In the genomic region with DNA sequence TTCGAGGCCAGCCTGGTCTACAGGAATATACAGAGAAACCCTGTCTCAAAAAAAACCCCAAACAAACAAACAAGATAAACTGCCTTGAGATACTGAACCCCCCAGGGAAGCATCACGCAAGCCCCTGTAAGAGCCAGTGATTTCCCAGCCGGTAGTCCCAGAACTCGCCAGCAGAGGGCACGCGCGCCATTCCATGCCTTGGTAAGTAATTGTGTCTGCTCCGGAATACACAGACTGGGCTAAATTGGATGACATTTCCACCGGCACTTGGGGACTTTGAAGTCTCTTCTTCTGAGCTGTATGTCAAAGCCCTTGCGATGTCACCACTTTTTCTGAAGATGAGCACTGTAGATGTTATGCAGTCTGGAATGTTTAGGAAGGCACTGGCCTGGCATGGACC, we compare ENCODE assay signal across 9 mouse cellular contexts. TPM values are rescaled to one million over a fixed set of nuclear protein-coding genes. Genes with fewer than 3 reads are reported as not detected.
DNase-seq lines count a peak whose midpoint lies in the region; ATAC-seq lines count a peak whose summit lies in the region.
"Had no signal": no experiment of that assay in that cellular context is flagged by ENCODE, and none has a peak within 500 bp of the region (broad histone marks: within the 10 kb centered on the region; RNA-seq: fewer than 3 reads in every experiment).

No protein-coding gene starts in this region.

- WGBS in intestine, embryonic 14.5 days = 2% methylated on average over 10 of the region's 10 CpGs
- WGBS in intestine, embryonic 15.5 days = under 1% methylated on average over 10 of the region's 10 CpGs
- WGBS in limb, embryonic 12.5 days = under 1% methylated on average over 10 of the region's 10 CpGs

- no peak overlapping the region for H3K9ac ChIP-seq in intestine, embryonic 14.5 days (ENCODE audit: low read length)
- H3K9ac ChIP-seq in intestine, embryonic 15.5 days = no peak overlapping the region
- H3K9ac ChIP-seq in limb, embryonic 12.5 days (replicated peaks) = no peak overlapping the region

- no peak overlapping the region for H3K27ac ChIP-seq in intestine, embryonic 14.5 days (ENCODE audit: low read depth)
- H3K27ac ChIP-seq in intestine, embryonic 15.5 days = no peak overlapping the region
- no peak overlapping the region for H3K27ac ChIP-seq in limb, embryonic 12.5 days

- H3K9me3 ChIP-seq in intestine, embryonic 14.5 days (ENCODE audit: control insufficient read depth, low read length) = no peaks in the 10 kb centered on the region
- H3K9me3 ChIP-seq in intestine, embryonic 15.5 days = no peaks in the 10 kb centered on the region
- H3K9me3 ChIP-seq in limb, embryonic 12.5 days = no peaks in the 10 kb centered on the region

- H3K27me3 ChIP-seq in intestine, embryonic 14.5 days (replicated peaks; ENCODE audit: control insufficient read depth, insufficient read depth, low read length) = no peaks in the 10 kb centered on the region
- no peaks in the 10 kb centered on the region for H3K27me3 ChIP-seq in intestine, embryonic 15.5 days (replicated peaks)
- no peaks in the 10 kb centered on the region for H3K27me3 ChIP-seq in limb, embryonic 12.5 days
- H3K27me3 ChIP-seq: Patski had no signal

- no peak overlapping the region for H3K4me2 ChIP-seq in intestine, embryonic 14.5 days (ENCODE audit: low read length)
- H3K4me2 ChIP-seq in intestine, embryonic 15.5 days (replicated peaks) = no peak overlapping the region
- no peak overlapping the region; the same call in 1 of the 2 replicates for H3K4me2 ChIP-seq in limb, embryonic 12.5 days

- H3K36me3 ChIP-seq in intestine, embryonic 14.5 days (ENCODE audit: control insufficient read depth, insufficient read depth, low read length) = peaks cover 57% of the 10 kb centered on the region
- peaks cover 27% of the 10 kb centered on the region for H3K36me3 ChIP-seq in intestine, embryonic 15.5 days
- H3K36me3 ChIP-seq in limb, embryonic 12.5 days = peaks cover 66% of the 10 kb centered on the region

- no peaks in the 10 kb centered on the region for H3K4me1 ChIP-seq in intestine, embryonic 14.5 days (replicated peaks; ENCODE audit: control insufficient read depth, insufficient read depth, low read length)
- H3K4me1 ChIP-seq in intestine, embryonic 15.5 days (replicated peaks) = peaks cover 8% of the 10 kb centered on the region; the same call in 1 of the 2 replicates
- peaks cover 9% of the 10 kb centered on the region; the same call in 1 of the 2 replicates for H3K4me1 ChIP-seq in limb, embryonic 12.5 days (replicated peaks)

- no peak overlapping the region for H3K4me3 ChIP-seq in intestine, embryonic 14.5 days (ENCODE audit: low read depth, low read length)
- H3K4me3 ChIP-seq in intestine, embryonic 15.5 days (replicated peaks) = no peak overlapping the region
- no peak overlapping the region for H3K4me3 ChIP-seq in limb, embryonic 12.5 days (replicated peaks)

- ATAC-seq in intestine, embryonic 14.5 days (replicated peaks; ENCODE audit: low FRiP score, low TSS enrichment, low read depth) = peak; percentile 25; the same call in 1 of the 2 replicates
- no peak for ATAC-seq in intestine, embryonic 15.5 days
- ATAC-seq in limb, embryonic 12.5 days (ENCODE audit: insufficient number of reproducible peaks, insufficient read depth, low FRiP score, low TSS enrichment, low read depth) = 0 out of 2 replicates have a peak, but pooled peaks have one; percentile 53
- ATAC-seq: Patski had no signal

- peak; percentile 99 for DNase-seq in intestine, embryonic 14.5 days (ENCODE audit: low spot score)
- peak; percentile 89 for DNase-seq in embryo, embryonic 11 days
- DNase-seq in gastrocnemius, postnatal 4 days (ENCODE audit: low spot score in 2 of 2) = peak; percentile 84 to 89
- DNase-seq in kidney, adult 8-10 months = peak; percentile 84 to 94
- peak; percentile 59 to 86 for DNase-seq in monocyte, adult 2 months (ENCODE audit: low read depth in 1 of 2, low spot score in 2 of 2)
- DNase-seq in spleen, postnatal 10 days (ENCODE audit: low spot score in 2 of 2) = peak; percentile 91

RNA-seq across cellular contexts. Expression of a gene that starts 12.2 kb away (rescaled TPM):
- 313 and 323 TPM in 2 replicates for polyA plus RNA-seq in intestine, embryonic 14.5 days (2014; fragmentation: Nextera tagmentation; extraction: Ambion mirVana)
- 265 and 267 TPM in 2 replicates for polyA plus RNA-seq in intestine, embryonic 15.5 days (2015; fragmentation: Nextera tagmentation; extraction: Ambion mirVana)
- total RNA-seq in gastrocnemius, postnatal 4 days (2021) = 100 to 1,000 TPM; 172 to 192 TPM
- polyA plus RNA-seq in limb, embryonic 12.5 days (2016; fragmentation: Nextera tagmentation; extraction: Ambion mirVana) = 261 and 271 TPM in 2 replicates

RNA-seq across cellular contexts. Expression of a gene that starts 17.4 kb away (rescaled TPM):
- polyA plus RNA-seq in intestine, embryonic 14.5 days (2014; fragmentation: Nextera tagmentation; extraction: Ambion mirVana) = 21.8 and 24.0 TPM in 2 replicates
- polyA plus RNA-seq in intestine, embryonic 15.5 days (2015; fragmentation: Nextera tagmentation; extraction: Ambion mirVana) = 29.2 and 29.5 TPM in 2 replicates
- total RNA-seq in gastrocnemius, postnatal 4 days (2021) = 10 to 100 TPM; 11.7 to 12.3 TPM
- 21.2 and 21.7 TPM in 2 replicates for polyA plus RNA-seq in limb, embryonic 12.5 days (2016; fragmentation: Nextera tagmentation; extraction: Ambion mirVana)

RNA-seq across cellular contexts. Expression of a gene that starts 17.6 kb away (rescaled TPM):
- polyA plus RNA-seq in intestine, embryonic 14.5 days (2014; fragmentation: Nextera tagmentation; extraction: Ambion mirVana) = 57.2 and 63.0 TPM in 2 replicates
- polyA plus RNA-seq in intestine, embryonic 15.5 days (2015; fragmentation: Nextera tagmentation; extraction: Ambion mirVana) = 49.5 and 50.5 TPM in 2 replicates
- 10 to 100 TPM; 47.3 to 48.3 TPM for total RNA-seq in gastrocnemius, postnatal 4 days (2021)
- polyA plus RNA-seq in limb, embryonic 12.5 days (2016; fragmentation: Nextera tagmentation; extraction: Ambion mirVana) = 60.6 and 69.7 TPM in 2 replicates

RNA-seq across cellular contexts. Expression of a gene that starts 23.8 kb away (rescaled TPM):
- polyA plus RNA-seq in intestine, embryonic 14.5 days (2014; fragmentation: Nextera tagmentation; extraction: Ambion mirVana) = 64.1 and 65.1 TPM in 2 replicates
- polyA plus RNA-seq in intestine, embryonic 15.5 days (2015; fragmentation: Nextera tagmentation; extraction: Ambion mirVana) = 153 and 168 TPM in 2 replicates
- total RNA-seq in gastrocnemius, postnatal 4 days (2021) = 10 to 100 TPM; 84.6 to 87.3 TPM
- 12.3 and 13.4 TPM in 2 replicates for polyA plus RNA-seq in limb, embryonic 12.5 days (2016; fragmentation: Nextera tagmentation; extraction: Ambion mirVana)

RNA-seq across cellular contexts. Expression of a gene that starts 27.2 kb away (rescaled TPM):
- polyA plus RNA-seq in intestine, embryonic 14.5 days (2014; fragmentation: Nextera tagmentation; extraction: Ambion mirVana) = 14.0 and 15.0 TPM in 2 replicates
- polyA plus RNA-seq in intestine, embryonic 15.5 days (2015; fragmentation: Nextera tagmentation; extraction: Ambion mirVana) = 7.1 and 8.7 TPM in 2 replicates
- 10 to 100 TPM; 63.9 to 65.2 TPM for total RNA-seq in gastrocnemius, postnatal 4 days (2021)
- 15.0 and 16.2 TPM in 2 replicates for polyA plus RNA-seq in limb, embryonic 12.5 days (2016; fragmentation: Nextera tagmentation; extraction: Ambion mirVana)
